Mouse (Mus musculus): ENCODE measurements around the gene Mfsd4b1.
"Not testable (repeated sequence)": the region's sequence is repeated elsewhere in the genome, so short reads cannot be mapped to it uniquely, and the experiment has no call there.

Gene Mfsd4b1

DNA sequence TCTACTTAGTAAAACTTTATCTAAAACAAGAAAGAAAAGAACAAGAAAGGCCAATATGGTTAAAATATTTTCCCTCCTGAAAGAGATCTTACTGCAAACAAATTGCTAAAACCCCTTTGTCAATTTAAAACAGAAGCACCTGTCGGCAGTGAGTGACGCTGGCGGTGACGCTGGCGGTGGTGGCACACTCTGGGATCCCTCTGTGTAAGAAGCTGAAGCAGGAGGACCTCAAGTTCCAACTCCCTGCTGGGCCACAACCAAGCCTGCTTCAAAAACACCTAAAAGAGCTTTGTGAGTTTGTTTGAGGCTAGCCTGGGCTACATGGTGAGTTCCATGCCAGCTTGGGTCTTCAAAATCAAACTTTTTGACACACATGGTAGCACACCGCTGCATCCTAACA is 9.9 kb upstream of the Mfsd4b1 start:
- DNase-seq (ENCODE audit: low spot score in 2 of 2), result no peak

DNA sequence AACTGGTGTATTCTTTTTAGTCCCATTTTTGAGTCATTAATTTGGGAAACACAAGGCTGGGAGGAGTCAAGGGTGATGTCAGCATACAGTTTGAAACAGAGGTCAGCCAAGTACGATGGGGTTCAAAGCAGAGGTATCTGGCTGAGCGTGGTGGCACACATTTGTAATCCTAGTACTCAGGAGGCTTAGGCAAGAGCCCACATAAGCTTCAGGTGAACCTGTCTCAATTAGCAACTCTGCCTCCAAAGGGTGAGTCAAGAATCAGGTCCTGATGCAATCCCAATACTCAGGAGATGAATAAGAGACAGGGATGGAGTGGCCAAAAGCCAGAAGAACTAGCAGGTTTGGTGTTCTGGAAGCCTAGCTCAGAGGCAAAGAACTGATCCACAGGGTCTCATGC is 7.8 kb upstream of the Mfsd4b1 start:
- no peak for DNase-seq (ENCODE audit: low spot score in 2 of 2)

DNA sequence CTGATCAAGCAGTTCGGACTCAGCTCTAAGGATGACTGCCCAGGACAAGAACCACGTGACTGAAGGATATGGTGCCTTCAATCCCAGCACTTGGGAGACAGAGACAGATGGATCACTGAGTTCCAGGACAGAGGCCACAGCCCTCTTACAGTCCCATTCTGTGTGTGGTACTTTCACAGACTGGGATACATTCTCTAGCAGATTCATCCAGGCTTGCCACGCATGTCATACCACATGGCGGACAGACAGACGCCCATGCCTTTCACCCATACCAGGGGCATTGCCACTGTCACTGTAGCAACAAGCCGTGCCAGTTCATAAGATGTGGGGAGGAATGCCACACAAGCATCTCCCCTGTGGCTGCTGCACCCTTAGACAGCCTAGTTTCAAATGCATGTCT is 5.6 kb upstream of the Mfsd4b1 start:
- no peak for DNase-seq (ENCODE audit: low spot score in 2 of 2)

DNA sequence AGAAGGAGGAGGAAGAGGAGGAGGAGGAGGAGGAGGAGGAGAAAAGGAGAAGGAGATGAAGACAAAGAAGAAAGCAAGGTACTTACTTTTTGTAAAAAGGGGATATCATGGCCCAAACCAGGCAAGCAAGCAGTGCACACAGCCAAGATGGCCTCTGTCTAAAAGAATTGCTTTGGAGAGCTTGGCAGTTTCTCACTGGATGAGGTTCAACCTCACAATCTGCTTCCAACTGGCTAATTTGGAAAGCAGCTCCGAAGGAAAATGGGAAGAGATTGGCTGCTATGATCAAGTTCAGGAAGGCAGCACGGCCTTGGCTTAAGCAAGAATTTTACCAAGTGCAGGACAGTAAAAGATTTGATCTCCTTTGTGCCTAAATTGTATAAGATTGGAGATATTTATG is 4.5 kb upstream of the Mfsd4b1 start:
- no peak for DNase-seq (ENCODE audit: low spot score in 2 of 2)

DNA sequence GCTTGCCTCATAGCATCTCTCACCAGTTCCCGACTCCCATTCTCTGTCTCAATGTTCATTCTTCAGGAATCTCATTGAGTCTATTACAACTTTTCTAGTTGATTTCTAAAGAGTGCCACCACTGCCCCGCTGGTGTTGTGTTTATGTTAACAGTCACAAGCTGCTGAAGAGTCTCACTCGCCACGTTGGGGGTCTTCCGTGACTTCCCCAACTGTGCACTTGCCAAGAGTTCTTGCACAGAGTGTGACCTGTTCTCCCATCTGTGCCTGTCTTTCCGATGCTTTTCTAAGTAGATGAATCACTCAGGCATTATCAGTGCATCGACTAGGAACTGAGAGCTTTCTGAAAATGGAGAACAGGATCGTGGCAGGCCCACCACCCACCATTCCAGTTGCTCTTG is 3.0 kb upstream of the Mfsd4b1 start:
- no peak for DNase-seq (ENCODE audit: low spot score in 2 of 2)

DNA sequence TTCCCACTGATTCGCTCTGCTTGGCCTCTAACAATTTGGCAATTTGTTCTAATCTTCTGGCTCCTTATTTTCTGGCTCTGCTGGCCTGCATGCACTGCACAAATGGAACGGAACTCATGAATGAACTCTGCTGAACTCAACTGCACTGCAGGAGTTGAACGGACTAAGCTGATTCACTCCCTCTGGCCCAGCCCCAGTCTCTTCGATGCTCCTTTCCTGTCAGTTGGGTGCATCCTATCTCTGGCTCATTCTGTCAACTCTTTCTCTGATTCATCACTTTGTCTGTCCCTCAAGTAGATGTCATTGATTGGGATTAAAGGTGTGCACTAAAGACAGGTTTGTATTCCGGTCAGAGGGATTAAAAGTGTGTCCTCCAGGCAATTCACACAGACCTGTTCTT is 1.5 kb upstream of the Mfsd4b1 start:
- DNase-seq (ENCODE audit: low spot score in 2 of 2), result no peak

DNA sequence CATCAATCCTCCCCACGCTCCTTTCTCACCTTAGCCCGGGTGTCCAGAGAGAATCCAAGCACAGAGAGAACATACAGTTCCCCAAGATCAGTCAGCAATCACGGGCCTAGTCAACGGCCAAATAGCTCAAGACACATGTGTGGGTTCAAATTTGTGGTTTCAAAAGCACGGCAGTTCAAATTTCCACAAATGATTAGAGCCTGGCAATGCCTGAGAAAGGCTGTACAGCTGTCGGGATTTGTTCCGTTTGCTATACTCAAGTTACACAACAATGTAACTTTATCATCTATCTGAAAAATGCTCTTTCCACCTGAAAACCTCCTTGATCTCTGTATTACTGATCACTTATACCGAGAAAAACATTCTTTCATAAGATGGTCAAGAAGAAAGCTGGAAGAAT is 492 bp upstream of the Mfsd4b1 start:
- DNase-seq (ENCODE audit: low spot score in 2 of 2), result no peak

DNA sequence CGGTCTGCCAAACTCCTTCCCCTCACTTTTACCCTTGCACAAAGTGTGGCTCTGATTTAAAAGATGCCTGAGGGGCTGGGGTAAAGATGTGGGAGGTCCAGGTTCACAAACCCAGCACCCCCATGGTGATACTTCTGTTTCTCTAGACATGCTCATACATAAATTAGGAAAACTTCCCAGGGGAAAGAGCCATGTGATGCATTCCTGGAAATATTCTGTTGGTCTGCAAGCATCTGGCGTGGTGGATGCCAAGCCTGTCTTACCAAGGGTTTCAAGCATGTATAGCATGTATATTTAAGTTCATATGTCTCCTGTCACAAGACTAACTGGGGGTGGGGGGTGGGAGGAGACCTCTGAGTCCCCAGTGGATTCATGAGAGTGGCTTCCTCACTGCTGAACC is 4.7 kb downstream of the Mfsd4b1 start:
- no peak for DNase-seq (ENCODE audit: low spot score in 2 of 2)

DNA sequence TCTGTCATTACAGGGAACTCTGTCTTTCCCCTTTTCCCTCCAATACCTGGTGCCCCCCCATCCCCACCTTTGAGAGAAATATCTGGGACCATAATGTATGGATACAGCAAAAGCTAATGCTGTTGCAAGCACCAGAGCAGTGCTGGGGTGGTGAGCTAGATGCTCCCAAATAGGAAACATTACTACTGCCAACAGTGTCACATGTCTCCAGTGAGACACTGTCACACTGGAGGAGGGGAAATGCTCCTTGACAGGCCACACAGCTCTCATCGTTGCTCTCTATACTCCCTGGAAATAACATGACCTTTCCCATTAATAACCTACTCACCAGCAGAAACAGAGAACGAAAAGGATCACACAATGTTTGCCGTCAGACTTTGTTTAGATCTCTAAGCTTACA is 5.6 kb downstream of the Mfsd4b1 start:
- no peak for DNase-seq (ENCODE audit: low spot score in 2 of 2)

DNA sequence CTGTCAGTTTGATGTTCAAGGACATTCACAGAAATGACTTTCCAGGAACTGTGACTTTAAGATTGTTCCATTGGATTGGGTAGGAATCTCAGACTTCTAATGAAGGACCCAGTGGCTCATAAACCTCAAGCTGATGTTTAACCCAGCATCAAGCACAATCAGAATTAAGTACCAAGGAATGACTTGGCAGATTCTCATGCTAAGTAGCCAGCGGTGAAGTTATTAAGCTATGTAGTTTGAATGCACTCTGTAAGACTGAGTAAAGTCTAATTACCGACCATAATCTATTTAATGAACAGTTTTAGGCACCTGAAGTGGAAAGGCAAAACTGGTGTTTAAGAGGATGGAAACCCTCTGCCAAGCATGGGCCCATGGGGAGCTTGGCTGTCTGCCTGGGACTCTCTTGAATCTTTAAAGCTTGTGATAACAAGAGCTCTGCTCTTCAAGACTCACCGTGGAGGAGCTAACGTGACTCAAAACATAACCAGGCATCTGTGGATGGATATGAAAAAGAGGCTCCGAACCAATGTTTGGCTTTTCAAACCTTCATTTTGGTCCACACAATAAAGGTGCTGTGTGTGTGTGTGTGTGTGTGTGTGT is 6.7 kb downstream of the Mfsd4b1 start:
- no peak for DNase-seq (ENCODE audit: low spot score in 2 of 2)

DNA sequence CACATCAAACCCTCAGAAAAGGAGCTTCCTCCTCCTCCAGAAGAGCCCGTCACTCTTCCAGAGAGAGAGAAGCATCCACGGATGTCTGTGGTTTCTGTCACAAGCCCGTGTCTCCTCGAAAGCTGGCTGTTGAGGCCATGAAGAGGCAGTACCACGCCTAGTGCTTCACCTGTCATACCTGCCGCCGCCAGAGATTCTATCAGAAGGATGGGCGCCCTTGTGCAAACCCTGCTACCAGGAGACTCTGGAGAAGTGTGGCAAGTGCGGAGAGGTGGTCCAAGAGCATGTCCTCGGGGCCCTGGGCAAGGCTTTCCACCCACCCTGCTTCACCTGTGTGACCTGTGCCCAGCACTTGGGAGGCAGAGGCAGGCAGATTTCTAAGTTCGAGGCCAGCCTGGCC is 15.5 kb downstream of the Mfsd4b1 start:
- no peak for DNase-seq (ENCODE audit: low spot score in 2 of 2)

DNA sequence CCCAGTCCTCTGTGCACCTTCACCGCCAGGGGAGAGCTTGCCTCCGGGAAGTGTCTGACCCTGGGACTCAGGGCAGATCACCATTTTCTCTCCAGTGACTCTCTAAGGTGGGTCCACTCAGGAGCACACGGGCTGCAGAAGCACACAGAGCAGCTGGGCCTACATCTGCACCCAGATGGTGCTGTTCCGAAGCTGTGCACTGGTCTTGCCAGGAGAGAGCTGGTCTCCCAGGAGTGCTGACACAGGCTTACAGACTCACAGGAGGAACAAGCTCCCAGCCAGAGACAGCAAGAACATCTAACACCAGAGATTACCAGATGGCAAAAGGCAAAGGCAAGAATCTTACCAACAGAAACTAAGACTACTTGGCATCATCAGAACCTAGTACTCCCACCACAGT is 16.2 kb downstream of the Mfsd4b1 start:
- not testable (repeated sequence) for DNase-seq (ENCODE audit: low spot score in 2 of 2)

DNA sequence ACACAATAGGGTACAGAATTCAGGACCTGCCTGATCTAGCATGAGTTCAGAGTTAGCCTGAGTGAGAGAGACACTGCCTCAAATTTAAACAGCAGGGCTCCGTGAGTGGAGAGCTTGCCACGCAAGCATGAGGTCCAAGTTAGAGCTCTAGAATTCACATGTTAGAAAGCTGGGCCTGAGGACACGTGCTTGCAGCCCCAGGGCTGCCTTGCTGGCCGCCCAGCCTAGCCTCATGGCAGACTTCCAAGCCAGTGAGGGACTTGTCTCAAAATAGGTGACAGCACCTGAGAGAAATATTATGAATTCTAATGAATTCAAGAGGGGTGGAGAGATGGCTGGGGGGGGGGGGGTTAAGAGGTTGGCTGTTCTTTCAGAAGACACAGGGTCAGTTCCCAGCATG is 17.1 kb downstream of the Mfsd4b1 start:
- no peak for DNase-seq (ENCODE audit: low spot score in 2 of 2)

DNA sequence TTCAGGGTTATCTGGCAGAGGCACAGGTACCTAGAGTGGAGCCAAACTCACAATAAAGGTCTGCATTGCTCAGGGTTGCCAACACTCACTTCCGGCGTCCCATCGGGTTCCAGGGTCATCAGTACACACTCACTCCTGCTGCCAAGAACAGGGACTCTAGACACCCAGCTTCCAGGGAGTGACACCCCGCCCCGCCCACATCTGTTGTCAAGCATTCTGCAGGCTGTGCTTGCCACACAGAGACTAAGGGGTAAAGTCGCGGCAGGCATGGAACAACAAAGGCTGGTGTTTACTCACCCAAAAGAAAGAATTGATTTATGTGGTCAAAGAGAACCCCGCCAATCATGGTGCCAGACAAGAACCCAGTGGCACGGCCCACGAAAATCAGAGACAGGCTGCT is 18.1 kb downstream of the Mfsd4b1 start:
- no peak for DNase-seq (ENCODE audit: low spot score in 2 of 2)

DNA sequence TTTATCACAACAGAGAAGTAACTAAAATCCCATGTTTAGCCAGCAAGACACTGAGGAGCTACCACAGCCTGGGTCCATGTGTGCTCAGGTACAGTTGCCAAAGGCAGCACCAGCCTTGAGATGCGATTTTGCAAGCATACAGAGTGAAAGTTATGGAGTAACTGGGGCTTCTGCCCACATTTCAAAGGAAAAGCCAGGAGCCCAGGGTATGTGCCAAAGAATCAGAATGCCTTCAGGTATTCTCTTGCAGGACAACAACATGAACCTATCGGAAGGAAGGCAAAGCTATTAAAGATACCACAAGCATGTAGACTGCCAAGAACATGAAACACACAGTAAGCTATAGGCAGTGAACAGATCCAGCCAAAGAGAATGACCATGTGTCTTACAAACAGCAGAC is 24.3 kb downstream of the Mfsd4b1 start:
- no peak for DNase-seq (ENCODE audit: low spot score in 2 of 2)

DNA sequence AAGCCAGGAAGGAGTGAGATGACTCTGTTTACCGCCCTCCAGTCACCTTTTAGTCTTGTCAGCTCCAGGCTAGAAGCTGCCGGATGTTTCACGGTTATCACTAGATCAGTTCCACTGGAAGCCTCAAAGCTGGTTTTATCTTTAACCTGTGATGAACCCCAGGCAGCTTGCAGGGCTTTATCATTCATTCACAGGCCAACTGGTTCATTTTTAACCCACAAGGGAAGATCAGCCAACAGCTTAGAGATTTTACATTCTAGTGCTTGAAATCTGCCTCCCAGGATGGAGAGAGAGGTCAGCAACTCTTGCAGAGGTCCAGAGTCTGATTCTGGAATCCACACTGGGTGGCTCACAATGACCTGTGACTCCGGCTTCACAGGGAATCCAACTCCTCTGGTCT is 33.9 kb downstream of the Mfsd4b1 start:
- no peak for DNase-seq (ENCODE audit: low spot score in 2 of 2)

DNA sequence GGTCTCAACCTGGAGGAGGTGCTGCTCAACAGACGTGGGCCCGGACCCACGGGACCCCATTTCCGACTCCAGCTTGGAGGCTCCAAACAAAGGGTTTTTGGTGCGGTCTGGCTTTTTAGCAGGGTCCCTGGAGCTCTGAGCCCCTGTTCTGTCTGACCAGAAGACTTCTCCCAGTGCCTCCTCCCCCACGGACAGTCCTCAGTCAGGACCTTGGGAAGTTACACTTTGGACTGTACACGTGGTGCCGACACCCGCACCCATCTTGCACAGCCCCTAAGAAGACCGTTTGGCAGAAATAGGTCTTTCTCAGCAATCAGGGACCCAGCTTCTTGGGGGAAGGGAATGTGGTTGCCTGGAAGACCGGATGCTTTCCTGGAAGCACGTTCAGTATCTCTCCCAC is 38.6 kb downstream of the Mfsd4b1 start, which contains the start of gene Mfsd4b5:
Gene Mfsd4b5, minus strand, starts transcription at position 181 of the 400 bp plus-strand sequence.
- DNase-seq (ENCODE audit: low spot score in 2 of 2), result no peak

DNA sequence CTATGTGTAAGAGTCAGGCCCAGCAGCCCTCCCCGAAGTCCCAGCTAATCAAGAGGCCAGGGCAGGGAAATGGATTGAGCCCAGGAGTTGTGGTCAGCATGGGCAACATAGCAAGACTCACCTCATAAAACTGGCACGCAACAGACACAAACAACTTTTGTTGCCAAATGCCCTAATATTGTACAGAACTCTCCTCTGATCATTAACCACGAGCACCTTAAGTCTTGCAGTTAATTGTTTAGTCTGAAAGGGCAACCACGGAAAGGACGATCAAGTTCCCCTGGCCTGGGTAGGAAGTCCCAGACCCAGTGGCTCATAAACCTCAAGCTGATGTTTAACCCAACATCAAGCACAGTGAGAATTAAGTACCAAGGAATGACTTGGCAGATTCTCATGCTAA is 42.5 kb downstream of the Mfsd4b1 start:
- DNase-seq (ENCODE audit: low spot score in 2 of 2), result no peak

DNA sequence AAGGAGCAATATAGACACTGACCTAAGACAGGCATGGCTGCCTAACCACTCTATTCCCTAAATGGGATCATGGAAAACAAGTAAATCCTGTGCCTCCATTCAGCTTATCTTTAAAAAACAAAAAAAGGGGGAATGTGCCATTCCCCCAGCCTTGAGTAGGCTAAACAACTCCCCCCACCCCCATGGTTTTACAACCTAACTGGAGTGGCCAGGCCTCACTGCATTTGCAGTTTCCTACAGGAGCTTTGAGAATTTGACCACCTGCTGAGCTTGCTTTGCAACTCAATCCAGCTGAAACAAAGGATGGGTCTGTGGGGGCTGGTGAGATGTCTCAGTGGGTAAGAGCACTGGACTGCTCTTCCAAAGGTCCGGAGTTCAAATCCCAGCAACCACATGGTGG is 46.8 kb downstream of the Mfsd4b1 start:
- no peak for DNase-seq (ENCODE audit: low spot score in 2 of 2)

DNA sequence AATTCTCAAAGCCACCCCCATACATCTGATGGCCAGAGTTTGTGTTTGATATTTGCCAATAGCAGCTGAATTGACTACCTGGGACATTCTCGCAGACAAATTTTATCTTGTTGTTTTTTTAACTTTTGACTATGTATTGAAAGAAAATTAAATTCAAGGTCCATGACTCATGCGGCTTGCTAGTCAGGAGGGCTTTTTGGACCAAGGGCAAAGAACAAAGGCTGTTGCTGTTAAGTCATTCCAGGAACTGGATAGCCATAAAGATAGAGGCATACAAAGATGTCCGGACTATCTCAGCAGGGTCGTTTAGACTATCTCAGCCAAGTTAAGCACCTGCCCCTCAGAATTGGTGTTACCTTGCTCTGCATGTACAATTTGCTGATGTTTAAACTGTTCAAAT is 47.7 kb downstream of the Mfsd4b1 start:
- no peak for DNase-seq (ENCODE audit: low spot score in 2 of 2)

DNA sequence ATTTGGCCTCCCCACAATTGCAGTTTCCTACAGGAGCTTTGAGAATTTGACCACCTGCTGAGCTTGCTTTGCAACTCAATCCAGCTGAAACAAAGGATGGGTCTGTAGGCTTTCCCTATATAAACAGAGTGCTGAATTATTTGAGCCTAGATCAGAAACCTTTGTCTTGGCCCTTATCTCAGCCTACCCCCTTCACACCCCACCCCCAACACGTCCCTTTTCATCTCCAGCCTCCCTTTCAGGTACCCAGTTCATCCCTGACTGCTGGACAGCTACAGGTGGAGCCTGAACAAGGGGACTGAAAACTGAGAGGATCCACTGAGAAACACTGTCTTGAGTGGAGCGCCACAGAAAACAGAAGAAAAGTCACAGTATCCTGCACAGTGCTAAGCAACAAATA is 49.3 kb downstream of the Mfsd4b1 start:
- no peak for DNase-seq (ENCODE audit: low spot score in 2 of 2)

DNA sequence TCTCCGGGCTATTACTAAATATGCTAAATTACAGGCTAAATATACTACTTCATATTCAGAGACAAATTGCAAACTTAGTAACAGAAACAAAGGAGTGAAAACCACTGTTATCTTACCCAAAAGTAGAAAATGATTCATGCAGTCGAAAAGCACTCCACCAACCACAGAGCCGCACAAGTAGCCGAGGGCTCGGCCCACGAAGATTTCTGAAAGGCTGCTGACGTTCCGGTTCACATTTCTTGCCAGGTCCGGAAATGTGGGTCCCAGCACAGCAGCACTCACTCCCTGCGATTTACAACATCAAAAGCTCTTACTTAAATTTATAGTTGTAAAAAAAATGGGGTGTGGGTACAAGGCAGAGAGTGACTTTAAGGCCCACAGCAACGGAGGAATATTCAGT is 50.1 kb downstream of the Mfsd4b1 start:
- no peak for DNase-seq (ENCODE audit: low spot score in 2 of 2)

DNA sequence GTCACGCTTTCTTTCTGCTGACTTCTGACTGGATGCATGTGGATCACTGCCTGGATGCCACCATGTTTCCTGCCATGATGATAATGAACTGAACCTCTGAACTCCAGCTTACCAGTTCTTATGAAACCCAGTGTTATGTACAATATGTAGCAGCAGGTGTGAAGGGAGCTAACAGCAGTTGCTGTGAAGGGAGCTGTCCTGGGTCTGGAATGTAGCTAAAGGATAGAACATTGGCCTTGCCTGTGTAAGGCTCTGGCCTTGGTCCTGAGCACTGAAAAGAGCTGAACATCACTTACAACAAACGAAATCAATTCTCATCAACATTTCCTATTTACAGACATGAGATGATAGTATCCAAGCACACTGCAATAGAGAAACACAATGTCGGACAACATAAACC is 57.6 kb downstream of the Mfsd4b1 start:
- DNase-seq (ENCODE audit: low spot score in 2 of 2), result no peak

DNA sequence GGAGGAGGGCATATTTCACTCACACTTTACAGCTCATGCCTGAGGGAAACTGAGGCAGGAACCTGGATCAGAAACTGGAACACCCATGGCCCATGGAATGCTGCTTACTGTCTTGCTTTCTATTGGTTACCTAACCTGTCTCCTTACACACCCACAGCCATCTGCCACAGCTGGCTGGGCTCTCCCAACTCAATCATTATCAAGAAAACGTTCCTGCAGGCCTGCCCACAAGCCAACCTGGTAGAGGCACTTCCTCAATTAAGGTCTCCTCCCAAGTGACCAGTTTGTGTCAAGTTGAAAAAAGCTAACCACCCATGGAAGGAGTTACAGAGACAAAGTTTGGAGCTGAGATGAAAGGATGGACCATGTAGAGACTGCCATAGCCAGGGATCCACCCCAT is 63.2 kb downstream of the Mfsd4b1 start:
- no peak for DNase-seq (ENCODE audit: low spot score in 2 of 2)

DNA sequence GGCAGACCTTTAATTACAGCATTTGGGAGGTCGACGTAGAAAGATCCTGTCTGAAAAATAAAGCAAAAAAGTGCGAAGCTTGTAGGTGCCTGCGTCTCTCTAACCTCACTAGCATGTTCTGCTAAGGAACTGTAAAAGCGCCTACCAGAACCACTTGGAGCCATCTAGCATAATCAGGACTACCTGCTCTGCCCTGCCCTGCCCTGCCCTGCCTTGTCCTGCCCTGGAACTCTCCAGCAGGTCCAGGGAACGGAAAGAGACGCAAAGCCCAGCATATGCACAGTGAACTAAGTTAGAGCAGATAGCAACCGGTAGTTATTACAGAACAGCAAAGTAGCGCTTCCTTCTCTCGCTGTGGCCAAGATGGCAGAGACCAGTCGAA is 64.6 kb downstream of the Mfsd4b1 start:
- DNase-seq (ENCODE audit: low spot score in 2 of 2), result no peak

Data from spleen, postnatal 14 days (tissue).